Mouse (Mus musculus) gastrocnemius, adult 2 months (tissue): ENCODE results near the gene Spag9. TPM values are rescaled to one million over a fixed set of nuclear protein-coding genes. Genes with fewer than 3 reads are reported as not detected.

ENCODE experiments used
- DNase-seq: peaks from one replicate; pipeline ENCODE4 v3.0.0; 2022
- H3K27ac ChIP-seq: fragments of 200-600 bp; 2 replicates; pipeline ENCODE4 v1.8.1; 2022; ENCODE audit warnings: mild to moderate bottlenecking
- H3K4me3 ChIP-seq: fragments of 200-600 bp; 2 replicates; pipeline ENCODE4 v1.8.1; 2022; ENCODE audit warnings: mild to moderate bottlenecking, moderate library complexity
- CTCF ChIP-seq: fragments of 200-600 bp; IDR thresholded peaks from 2 replicates; pipeline ENCODE4 v1.8.1; 2022; ENCODE audit warnings: antibody characterized with exemption, mild to moderate bottlenecking, moderate library complexity
- intact Hi-C: fragments of 180-260 bp; cut with DNase I; formaldehyde crosslinking; loops from one replicate; pipeline ENCODE4 v1.15.1; 2025
- total RNA-seq, 2 experiments: library from RNA; stranded (reverse); gene quantifications; 2 replicates each; pipeline ENCODE4 v1.2.3; 2021

Gene Spag9
- total RNA-seq, 2 experiments from 2014 or later: 154 to 161 TPM

GRCm38 (mm10) chr11:94158521-94158920 is 162.6 kb downstream of the Spag9 start:
- Histone ChIP-seq H3K27ac (peak overlapping the region; percentile 85), H3K4me3 (peak overlapping the region; percentile 17)
- intact Hi-C loops: no loop called here
- DNase-seq: peak; percentile 44
- TF ChIP-seq CTCF: no peak

- H3K4me3 ChIP-seq: peak overlapping the region; percentile 17
- peak; percentile 86 for DNase-seq
- intact Hi-C loops: no loop called here
- no peak for TF ChIP-seq CTCF
- H3K27ac ChIP-seq: peak overlapping the region; percentile 85
Observed at GRCm38 (mm10) chr11:94159066-94159880, 163.4 kb downstream of the Spag9 start.

GRCm38 (mm10) chr11:94159911-94160415 is 164.1 kb downstream of the Spag9 start:
- Histone ChIP-seq H3K4me3 (no peak overlapping the region), H3K27ac (peak overlapping the region; percentile 85)

GRCm38 (mm10) chr11:94160443-94161266 is 164.8 kb downstream of the Spag9 start:
- TF ChIP-seq CTCF: no peak
- Histone ChIP-seq H3K27ac (peak overlapping the region; percentile 85), H3K4me3 (peak overlapping the region; percentile 55)
- peak; percentile 76 for DNase-seq
- intact Hi-C loops: no loop called here

More at GRCm38 (mm10) chr11:94159911-94160415, 164.1 kb downstream of the Spag9 start:
- peak; percentile 16 for DNase-seq
- intact Hi-C loops: no loop called here
- TF ChIP-seq CTCF: no peak

GRCm38 (mm10) chr11:94161267-94161646 is 165.4 kb downstream of the Spag9 start:
- DNase-seq: peak; percentile 68
- no peak for TF ChIP-seq CTCF
- peak overlapping the region; percentile 85 for H3K27ac ChIP-seq
- intact Hi-C loops: no loop called here
- peak overlapping the region; percentile 55 for H3K4me3 ChIP-seq

GRCm38 (mm10) chr11:94161867-94162581 is 166.1 kb downstream of the Spag9 start:
- DNase-seq: no peak
- H3K4me3 ChIP-seq: no peak overlapping the region
- peak overlapping the region; percentile 85 for H3K27ac ChIP-seq
- intact Hi-C loops: no loop called here
- TF ChIP-seq CTCF: no peak

- no peak overlapping the region for H3K4me3 ChIP-seq
- no peak for TF ChIP-seq CTCF
- no peak overlapping the region for H3K27ac ChIP-seq
- intact Hi-C loops: no loop called here
- DNase-seq: no peak
Observed at GRCm38 (mm10) chr11:94163005-94163767, 167.3 kb downstream of the Spag9 start.

GRCm38 (mm10) chr11:94165745-94166144 is 169.9 kb downstream of the Spag9 start:
- DNase-seq: no peak
- no peak overlapping the region for H3K4me3 ChIP-seq
- intact Hi-C loops: no loop called here
- no peak for TF ChIP-seq CTCF
- H3K27ac ChIP-seq: no peak overlapping the region

GRCm38 (mm10) chr11:94168238-94168637 is 172.3 kb downstream of the Spag9 start:
- Histone ChIP-seq H3K4me3 (no peak overlapping the region), H3K27ac (peak overlapping the region; percentile 20)
- intact Hi-C loops: no loop called here
- no peak for TF ChIP-seq CTCF
- DNase-seq: peak; percentile 23

GRCm38 (mm10) chr11:94169596-94169995 is 173.7 kb downstream of the Spag9 start:
- intact Hi-C loops: no loop called here
- Histone ChIP-seq H3K4me3 (no peak overlapping the region), H3K27ac (no peak overlapping the region)
- TF ChIP-seq CTCF: no peak
- no peak for DNase-seq

GRCm38 (mm10) chr11:94171691-94172090 is 175.8 kb downstream of the Spag9 start:
- peak; percentile 32 for DNase-seq
- no peak for TF ChIP-seq CTCF
- Histone ChIP-seq H3K27ac (peak overlapping the region; percentile 20; the same call in 1 of the 2 replicates), H3K4me3 (no peak overlapping the region)
- intact Hi-C loops: no loop called here

- DNase-seq: no peak
- H3K4me3 ChIP-seq: no peak overlapping the region
- no peak for TF ChIP-seq CTCF
- intact Hi-C loops: no loop called here
- H3K27ac ChIP-seq: peak overlapping the region; percentile 20; the same call in 1 of the 2 replicates
Observed at GRCm38 (mm10) chr11:94172186-94172585, 176.3 kb downstream of the Spag9 start.
